Mouse (Mus musculus) spleen, postnatal 10 days (tissue): ENCODE measurements around the gene Sema6d.

Experiments used
- DNase-seq, 2 experiments: peaks; one replicate each; pipeline ENCODE4 v3.0.0; 2021 to 2022; ENCODE audit warnings: low spot score in 2 of 2

The Sema6d gene

GRCm38 (mm10) chr2:124397304-124397703, 307.5 kb downstream of the Sema6d start:
- DNase-seq: no peak

GRCm38 (mm10) chr2:124399611-124400010, 309.8 kb downstream of the Sema6d start:
- no peak for DNase-seq

GRCm38 (mm10) chr2:124401727-124402380, 312.1 kb downstream of the Sema6d start:
- DNase-seq: no peak

GRCm38 (mm10) chr2:124403571-124403970, 313.8 kb downstream of the Sema6d start:
- no peak for DNase-seq

DNA sequence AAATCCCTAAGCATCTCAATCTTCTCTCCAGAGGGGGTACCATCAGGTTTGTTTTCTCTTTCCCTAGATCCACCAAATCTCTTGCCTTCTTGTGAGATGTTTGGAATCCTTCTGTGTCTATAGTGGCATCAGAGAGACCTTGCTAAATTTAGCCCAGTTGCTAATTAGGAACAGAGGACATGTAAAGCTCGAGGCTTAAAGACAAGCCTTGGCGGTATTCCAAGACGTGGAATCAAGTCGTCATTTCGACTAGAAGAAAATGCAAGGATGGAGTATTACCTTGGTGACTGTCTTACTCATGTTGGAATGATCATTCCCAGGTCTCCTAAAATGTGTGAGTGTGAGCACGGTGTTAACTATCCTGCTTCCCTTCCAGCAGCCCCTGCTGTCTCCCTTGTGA, 314.2 kb downstream of the Sema6d start:
- DNase-seq: no peak

DNA sequence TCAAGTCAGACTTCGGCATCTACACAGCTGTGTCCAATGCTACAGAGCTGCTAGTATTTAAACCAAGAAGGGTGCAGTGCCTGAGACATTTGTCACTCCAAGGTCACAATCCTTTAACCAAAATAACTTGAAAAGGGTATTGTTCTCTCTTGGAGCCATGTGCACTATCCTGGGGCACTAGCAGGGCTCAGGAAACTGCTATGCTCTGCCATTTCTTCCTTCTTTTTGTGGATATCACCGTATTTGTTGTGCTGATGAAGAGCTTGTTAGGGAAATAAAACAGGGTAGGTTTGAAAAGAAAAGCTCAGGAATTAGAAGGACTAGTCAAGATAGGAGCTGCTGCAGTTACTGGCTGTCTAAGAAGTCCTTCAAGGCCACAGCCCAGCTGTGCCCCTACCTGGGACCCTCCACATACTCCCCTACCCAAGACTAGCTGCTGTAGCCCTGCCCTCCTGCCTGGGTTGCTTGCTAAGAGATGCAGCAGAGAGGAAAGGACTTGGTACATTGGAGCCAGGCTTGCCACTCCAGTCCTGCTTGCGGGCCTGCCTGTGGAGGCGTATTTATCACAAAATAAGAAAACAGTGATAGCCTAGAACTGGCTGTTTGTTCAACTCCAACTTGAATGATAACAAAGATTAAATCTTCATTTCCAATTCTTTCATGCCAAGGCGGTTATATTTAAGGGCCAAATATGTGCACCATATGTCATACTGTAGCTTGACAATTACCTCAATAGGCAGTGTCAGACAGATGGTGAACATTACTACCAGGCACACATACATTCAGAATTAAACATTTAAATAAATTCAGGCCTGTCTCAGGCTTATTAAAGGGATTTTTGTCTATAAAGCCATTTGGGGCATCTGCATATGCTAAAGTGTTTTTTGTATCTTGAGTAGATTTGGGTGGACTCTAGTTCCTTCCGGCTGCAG, 315.1 kb downstream of the Sema6d start:
- no peak for DNase-seq

DNA sequence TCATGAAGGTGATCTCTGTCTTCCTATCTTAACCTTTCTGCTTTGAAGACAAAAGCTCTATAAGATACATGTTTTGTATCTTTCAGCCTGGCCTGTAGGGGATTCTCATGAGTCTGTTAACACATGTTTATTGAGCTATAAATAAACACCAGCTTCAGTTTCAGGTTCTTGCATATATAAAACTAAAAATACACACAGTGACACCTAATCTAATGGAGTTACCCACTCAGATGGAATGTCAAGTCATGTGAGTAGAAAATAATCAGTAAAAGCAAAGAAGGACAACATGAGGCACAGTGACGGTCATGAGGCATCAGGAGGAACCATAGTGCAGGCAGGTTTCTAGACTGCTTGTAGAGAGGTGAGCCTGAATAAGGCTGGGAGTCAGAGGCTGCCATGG, 319.2 kb downstream of the Sema6d start:
- DNase-seq: no peak

DNA sequence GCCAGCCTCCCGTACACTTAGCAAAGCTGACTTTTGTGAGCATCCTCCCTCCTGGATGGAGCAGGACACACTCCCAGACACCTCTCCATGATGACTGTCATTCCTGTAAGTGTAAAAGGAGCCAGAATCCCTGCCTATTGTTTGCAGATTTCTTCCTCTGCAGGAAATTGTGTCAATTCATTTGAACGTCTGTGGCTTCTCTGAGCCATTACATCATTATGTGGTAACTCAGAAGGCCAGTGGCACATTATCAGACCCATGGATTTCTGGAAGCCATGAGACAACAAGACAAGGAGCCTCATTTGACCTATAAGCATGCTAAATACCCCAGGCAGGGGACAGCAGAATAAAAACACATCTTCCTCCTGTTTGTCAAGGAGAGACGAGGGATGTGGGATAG, 327.0 kb downstream of the Sema6d start:
- no peak for DNase-seq

GRCm38 (mm10) chr2:124418319-124418718, 328.6 kb downstream of the Sema6d start:
- no peak for DNase-seq

DNA sequence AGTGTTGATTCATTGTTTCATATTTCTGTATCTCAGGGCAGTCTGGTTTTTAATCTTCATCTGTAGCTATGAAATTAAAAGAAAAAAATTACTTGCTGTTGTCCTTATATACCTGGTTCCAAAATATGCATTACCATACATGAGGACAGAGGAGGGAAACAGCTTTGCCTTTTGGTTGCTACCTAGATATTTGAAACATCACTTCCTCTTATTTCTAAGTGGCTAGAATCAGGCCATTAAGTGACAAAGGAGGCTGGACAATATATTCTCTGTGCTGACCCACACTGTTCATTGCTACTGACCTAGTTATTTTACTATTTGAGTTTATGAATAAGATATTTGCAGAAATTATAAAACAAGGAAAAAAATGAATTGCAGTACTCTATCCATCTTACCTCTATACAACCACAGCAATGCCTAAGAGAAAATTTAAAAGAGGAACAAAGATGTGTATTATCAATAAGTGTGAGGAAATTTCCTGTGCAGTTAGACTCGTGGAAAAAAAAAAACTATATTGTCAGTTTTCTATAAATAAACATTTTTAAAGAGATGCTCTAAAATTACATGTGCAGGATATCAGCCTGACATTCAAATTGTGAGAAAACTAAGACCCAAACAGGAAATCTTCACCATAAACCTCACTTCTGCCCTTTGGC, 330.5 kb downstream of the Sema6d start:
- DNase-seq: no peak

DNA sequence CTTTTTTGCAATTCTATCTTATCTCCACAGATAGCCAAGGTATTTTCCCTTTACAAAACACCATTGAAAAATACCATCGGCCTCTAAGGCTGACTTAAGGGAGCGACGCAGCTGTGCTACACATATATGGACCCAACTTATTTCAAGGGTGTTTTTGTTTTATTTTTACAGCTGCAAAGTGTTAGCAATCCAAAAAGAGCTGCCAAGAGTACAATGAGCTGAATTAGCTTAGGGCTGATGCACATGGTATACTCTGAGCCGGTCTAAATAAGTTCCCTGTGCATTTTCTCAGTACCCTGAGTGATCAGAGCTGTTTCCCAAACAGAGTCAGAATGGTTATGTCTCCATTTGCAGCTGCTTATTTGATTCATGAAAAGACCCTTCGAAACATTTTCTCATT, 340.0 kb downstream of the Sema6d start:
- no peak for DNase-seq

DNA sequence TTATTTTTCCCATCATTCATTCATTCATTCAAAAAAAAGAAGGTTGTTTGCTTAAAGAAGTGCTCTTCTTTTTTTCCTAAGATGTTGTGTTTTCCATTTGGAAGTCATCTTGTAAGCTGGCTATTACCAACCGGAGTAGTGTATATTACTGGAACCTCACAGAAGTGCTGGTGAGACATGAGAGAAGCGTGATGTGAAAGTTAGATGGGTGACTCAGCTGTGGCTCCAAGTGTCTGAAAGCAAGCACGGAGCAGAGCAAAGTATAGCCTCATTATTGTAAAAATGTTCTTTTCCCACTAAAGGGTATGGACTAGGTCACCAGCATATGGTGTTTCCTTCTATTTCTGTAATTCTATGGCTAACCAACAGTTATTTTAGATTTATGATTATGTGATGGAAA, 340.9 kb downstream of the Sema6d start:
- DNase-seq: no peak

- DNase-seq: no peak
Observed at GRCm38 (mm10) chr2:124435382-124436002, 345.7 kb downstream of the Sema6d start.

DNA sequence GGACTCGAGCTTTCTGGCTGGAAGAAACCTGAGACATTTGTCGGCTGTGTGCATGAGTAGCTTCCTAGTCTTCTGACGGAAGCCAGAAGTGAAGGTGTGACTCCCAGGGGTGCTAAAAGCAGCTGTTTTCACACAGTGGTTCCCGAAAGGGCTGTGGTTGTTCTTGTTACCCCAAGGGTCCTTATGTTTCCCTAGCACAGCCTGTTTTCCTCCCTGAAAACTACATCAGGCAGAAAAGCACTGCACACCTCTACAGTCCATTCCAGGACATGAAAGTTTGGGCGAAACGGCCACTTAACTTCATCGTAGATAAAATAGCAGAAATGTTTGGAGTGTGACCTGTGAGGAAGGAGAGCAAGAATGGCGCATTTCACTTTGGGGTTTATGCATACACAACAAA, 346.9 kb downstream of the Sema6d start:
- DNase-seq: no peak

GRCm38 (mm10) chr2:124444199-124444598, 354.4 kb downstream of the Sema6d start:
- no peak for DNase-seq

DNA sequence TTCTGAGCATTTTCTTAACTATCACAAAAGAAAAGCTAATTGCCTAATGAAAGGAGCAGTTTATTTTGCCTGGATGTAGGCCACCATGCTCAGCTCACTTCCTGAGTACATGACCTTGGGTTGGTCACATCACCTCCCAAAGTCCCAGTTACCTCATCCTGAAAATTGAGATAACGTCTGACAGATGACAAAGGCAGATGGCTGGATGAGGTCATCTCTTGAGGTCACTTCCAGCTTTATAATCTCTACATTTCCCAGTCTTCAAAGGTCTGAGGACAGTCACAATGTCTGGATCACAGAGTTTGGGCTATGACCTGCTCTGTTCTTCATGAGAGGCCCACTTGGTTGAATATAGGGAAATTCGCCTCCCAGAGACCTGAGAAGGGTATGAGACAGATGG, 366.1 kb downstream of the Sema6d start:
- DNase-seq: no peak

GRCm38 (mm10) chr2:124456999-124457398, 367.2 kb downstream of the Sema6d start:
- DNase-seq: no peak

GRCm38 (mm10) chr2:124458028-124458427, 368.3 kb downstream of the Sema6d start:
- DNase-seq: no peak

GRCm38 (mm10) chr2:124460956-124461355, 371.2 kb downstream of the Sema6d start:
- DNase-seq: no peak

DNA sequence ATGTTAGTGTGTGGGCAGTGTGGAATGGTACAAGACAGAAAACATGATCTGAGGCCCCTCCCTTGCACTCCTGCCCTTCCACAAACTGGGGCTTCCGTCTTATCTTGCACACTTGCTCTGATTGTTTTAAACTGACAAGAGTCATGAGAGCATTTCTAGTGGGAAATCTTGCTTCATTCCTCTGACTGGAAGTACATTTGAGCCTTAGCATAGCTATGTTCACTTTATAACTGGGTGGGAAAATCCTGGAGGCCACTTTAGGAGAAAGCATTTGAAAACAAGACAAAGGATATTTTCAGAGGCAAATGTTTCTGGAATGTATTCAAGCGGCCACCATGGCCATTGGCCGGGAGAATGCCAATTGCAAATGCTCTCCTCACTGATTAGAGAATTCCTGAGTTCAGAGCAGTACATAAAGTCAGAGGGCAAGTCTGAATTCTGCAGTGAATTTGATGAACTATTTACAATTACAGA, 371.6 kb downstream of the Sema6d start:
- DNase-seq: no peak

DNA sequence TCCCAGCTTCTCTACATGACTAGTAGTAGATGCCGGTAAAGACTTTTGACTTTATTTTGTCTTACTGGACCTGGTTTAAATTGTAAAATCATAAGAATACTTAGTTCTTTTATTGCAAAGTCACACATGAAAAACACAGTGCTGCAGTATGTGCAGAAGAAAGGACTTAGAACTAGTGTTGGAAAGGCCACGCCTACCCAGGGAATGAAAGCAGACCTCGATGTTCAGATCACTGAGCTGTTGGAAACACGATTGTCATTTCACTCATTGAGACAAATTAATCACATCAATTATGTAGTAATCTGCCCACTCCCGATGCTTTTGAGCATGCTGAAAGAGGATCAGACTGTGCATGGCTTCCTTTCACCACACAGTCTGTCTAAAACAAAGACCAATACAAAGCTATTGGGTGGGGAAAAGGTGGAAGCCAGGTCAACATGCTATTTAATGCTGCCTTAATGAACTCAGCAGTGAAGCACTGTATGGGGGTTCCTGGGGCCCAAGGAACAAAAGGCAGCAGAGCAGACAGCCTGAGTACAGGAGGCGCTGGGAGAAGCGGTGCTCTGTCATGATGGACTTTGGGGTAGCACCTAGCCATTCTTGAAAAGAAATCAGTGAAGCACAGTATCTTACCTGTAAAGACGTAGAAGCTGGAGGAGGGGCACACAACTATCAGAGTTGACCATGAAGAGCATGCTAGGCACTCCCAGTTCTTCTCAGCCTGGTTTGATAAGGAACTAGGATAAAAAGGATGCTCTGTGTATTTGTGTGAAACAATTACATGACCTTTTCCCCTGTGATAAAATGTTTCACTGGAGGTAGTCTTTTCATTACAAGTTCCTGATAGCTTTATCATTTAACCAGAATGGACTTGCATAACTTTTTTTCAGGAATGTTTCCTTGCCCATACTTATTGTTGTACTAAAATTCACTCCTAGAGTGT, 375.5 kb downstream of the Sema6d start:
- no peak for DNase-seq
